Mouse (Mus musculus) liver, embryonic 14.5 days (tissue): ENCODE data around the gene Arid1b. TPM values are rescaled to one million over a fixed set of nuclear protein-coding genes. Genes with fewer than 3 reads are reported as not detected.
A peak's percentile ranks its signal among the peaks of the same experiment; 100 is the strongest.

Source experiments
- ATAC-seq: fragments of 200-750 bp; cut with Nextera tagmentation; 2 replicates; pipeline ENCODE4 v1.8.0; 2017; ENCODE audit warnings: moderate number of reproducible peaks, mild to moderate bottlenecking, moderate library complexity; ENCODE audit not compliant: insufficient read depth
- DNase-seq, 3 experiments: peaks; one replicate each; pipeline ENCODE4 v3.0.0-alpha.2; 2012 to 2013; ENCODE audit warnings: low read depth in 3 of 3, low spot score in 3 of 3
- H3K27ac ChIP-seq: fragments of 300-500 bp; sonication (generic); 2 replicates; pipeline ENCODE4 v1.5.1; 2014; ENCODE audit warnings: moderate library complexity, mild to moderate bottlenecking, control low read depth, inconsistent platforms
- H3K27me3 ChIP-seq: fragments of 300-500 bp; sonication (generic); 2 replicates; pipeline ENCODE4 v1.6.1; 2014; ENCODE audit warnings: mild to moderate bottlenecking, low read length, moderate library complexity; ENCODE audit not compliant: control insufficient read depth, insufficient read depth
- H3K36me3 ChIP-seq: fragments of 300-500 bp; sonication (generic); replicated peaks from 2 replicates; pipeline ENCODE4 v1.6.1; 2014; ENCODE audit warnings: low read depth; ENCODE audit not compliant: control insufficient read depth, insufficient read depth
- H3K4me1 ChIP-seq, 2 experiments: fragments of 200-500 bp in 1 of 2; fragments of 300-500 bp in 1 of 2; sonication (generic) in 1 of 2; replicated peaks; 2 replicates each; pipeline ENCODE4 v1.6.1; 2012 to 2014; ENCODE audit warnings: antibody characterized with exemption in 1 of 2, inconsistent platforms in 1 of 2, low read length in 1 of 2; ENCODE audit not compliant: control insufficient read depth in 2 of 2, insufficient read depth in 2 of 2
- H3K4me2 ChIP-seq: fragments of 300-500 bp; sonication (generic); 2 replicates; pipeline ENCODE4 v1.6.1; 2014; ENCODE audit warnings: low read depth, mild to moderate bottlenecking, control low read depth, moderate library complexity
- H3K4me3 ChIP-seq, 2 experiments: fragments of 200-500 bp in 1 of 2; fragments of 300-500 bp in 1 of 2; sonication (generic) in 1 of 2; 2 replicates each; pipeline ENCODE4 v1.5.1; 2012 to 2014; ENCODE audit warnings: low read depth in 2 of 2, low read length in 2 of 2, mild to moderate bottlenecking in 2 of 2, control low read depth in 1 of 2, inconsistent platforms in 1 of 2, moderate library complexity in 1 of 2; ENCODE audit not compliant: insufficient read depth in 1 of 2
- H3K9ac ChIP-seq: fragments of 300-500 bp; sonication (generic); replicated peaks from 2 replicates; pipeline ENCODE4 v1.6.1; 2014; ENCODE audit warnings: mild to moderate bottlenecking, control low read depth, moderate library complexity
- H3K9me3 ChIP-seq: fragments of 300-500 bp; sonication (generic); 2 replicates; pipeline ENCODE4 v1.6.1; 2016; ENCODE audit warnings: low read length, mixed read lengths; ENCODE audit not compliant: control insufficient read depth
- CTCF ChIP-seq: IDR thresholded peaks from 2 replicates; pipeline ENCODE4 v1.5.1; 2016; ENCODE audit warnings: antibody characterized with exemption, low read depth, control low read depth
- EP300 ChIP-seq: IDR thresholded peaks from 2 replicates; pipeline ENCODE4 v1.6.1; 2016; ENCODE audit warnings: antibody characterized with exemption, low read depth
- WGBS: fragments of 180-500 bp; shearing (Covaris S2); extraction: QIAGEN DNeasy Blood & Tissue Kit; methylation state at CpG from one replicate; pipeline ENCODE4 v1.1.7; 2014; ENCODE audit not compliant: insufficient replicate concordance; 5-methylcytosine and 5-hydroxymethylcytosine counted together
- polyA plus RNA-seq, 2 experiments: library from polyadenylated mRNA; depleted of rRNA in 1 of 2; stranded (reverse) in 1 of 2; unstranded in 1 of 2; fragments of >200 nt; fragmentation: Nextera tagmentation in 1 of 2; extraction: Ambion mirVana in 1 of 2; gene quantifications; 2 replicates each; pipeline versions ENCODE4 v1.2.1 to v1.2.3; 2012 to 2014

Gene Arid1b
- polyA plus RNA-seq, 2 experiments, result 2.6 to 3.1 TPM

GRCm38 (mm10) chr17:5097046-5097445 lies 102.9 kb downstream of the Arid1b start:
- no peak overlapping the region for H3K9ac ChIP-seq
- no peaks in the 10 kb centered on the region for H3K36me3 ChIP-seq
- WGBS, result 84% methylated on average over 4 of the region's 4 CpGs
- no peak overlapping the region for H3K4me3 ChIP-seq
- H3K27me3 ChIP-seq, result no peaks in the 10 kb centered on the region
- DNase-seq (no peak), ATAC-seq (no peak)
- TF ChIP-seq EP300, result no peak
- no peak for TF ChIP-seq CTCF
- H3K4me1 ChIP-seq, result peaks cover 55 to 77% of the 10 kb centered on the region in 2 experiments
- no peak overlapping the region for H3K27ac ChIP-seq
- no peak overlapping the region for H3K4me2 ChIP-seq
- no peaks in the 10 kb centered on the region for H3K9me3 ChIP-seq

- no peaks in the 10 kb centered on the region for H3K9me3 ChIP-seq
- peaks cover 56 to 76% of the 10 kb centered on the region in 2 experiments for H3K4me1 ChIP-seq
- ATAC-seq (no peak), DNase-seq (no peak)
- H3K4me2 ChIP-seq, result peak overlapping the region; percentile 80
- H3K36me3 ChIP-seq, result no peaks in the 10 kb centered on the region
- peak overlapping the region; percentile 70 for H3K9ac ChIP-seq
- TF ChIP-seq EP300 (no peak), CTCF (no peak)
- H3K4me3 ChIP-seq, result no peak overlapping the region
- WGBS, result 52% methylated on average over 21 of the region's 21 CpGs
- H3K27ac ChIP-seq, result peak overlapping the region; percentile 98
- H3K27me3 ChIP-seq, result no peaks in the 10 kb centered on the region
Observed at GRCm38 (mm10) chr17:5097545-5098475, 103.7 kb downstream of the Arid1b start.

DNA sequence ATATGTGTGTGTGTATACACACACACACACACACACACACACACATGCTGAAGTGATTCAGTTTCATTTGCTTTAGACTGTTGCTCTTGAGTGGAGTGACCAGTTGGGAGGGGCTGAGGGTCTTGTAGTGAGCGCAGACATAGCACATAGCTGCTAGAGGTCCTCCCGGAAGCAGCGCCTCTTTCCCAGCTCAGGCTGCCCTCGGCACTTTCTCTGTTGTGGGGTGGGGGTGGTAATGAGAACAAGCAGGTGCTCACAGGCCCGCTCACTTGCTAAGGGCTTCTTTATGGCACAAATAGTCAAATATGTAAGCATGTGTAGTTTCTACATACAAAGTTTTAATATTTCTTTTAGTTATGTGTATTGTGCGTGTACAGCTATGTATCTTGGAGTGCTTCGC lies 104.6 kb downstream of the Arid1b start:
- H3K4me3 ChIP-seq, result peak overlapping the region; percentile 27 to 31; a peak in 3 of 4 replicates

GRCm38 (mm10) chr17:5099238-5099637 lies 105.1 kb downstream of the Arid1b start:
- ATAC-seq (peak; percentile 98), DNase-seq (peak; percentile 92 to 96 (median 95))
- Histone ChIP-seq H3K36me3 (no peaks in the 10 kb centered on the region), H3K27me3 (no peaks in the 10 kb centered on the region), H3K9ac (peak overlapping the region; percentile 70), H3K4me1 (peaks cover 63 to 68% of the 10 kb centered on the region in 2 experiments), H3K4me3 (peak overlapping the region; percentile 27 to 31; a peak in 2 of 4 replicates), H3K27ac (peak overlapping the region; percentile 98), H3K4me2 (peak overlapping the region; percentile 80), H3K9me3 (no peaks in the 10 kb centered on the region)
- 3% methylated on average over 4 of the region's 4 CpGs for WGBS
- TF ChIP-seq CTCF (no peak), EP300 (peak; percentile 100)

More for the DNA sequence above, 104.6 kb downstream of the Arid1b start:
- 19% methylated on average over 7 of the region's 7 CpGs for WGBS
- peak overlapping the region; percentile 80 for H3K4me2 ChIP-seq
- ATAC-seq (peak; percentile 62), DNase-seq (no peak)
- peak overlapping the region; percentile 98 for H3K27ac ChIP-seq
- TF ChIP-seq CTCF (peak; percentile 17; the same call in 1 of the 2 replicates), EP300 (no peak)
- H3K4me1 ChIP-seq, result peaks cover 60 to 68% of the 10 kb centered on the region in 2 experiments
- peak overlapping the region; percentile 70 for H3K9ac ChIP-seq
- H3K36me3 ChIP-seq, result no peaks in the 10 kb centered on the region
- no peaks in the 10 kb centered on the region for H3K27me3 ChIP-seq
- H3K9me3 ChIP-seq, result no peaks in the 10 kb centered on the region

DNA sequence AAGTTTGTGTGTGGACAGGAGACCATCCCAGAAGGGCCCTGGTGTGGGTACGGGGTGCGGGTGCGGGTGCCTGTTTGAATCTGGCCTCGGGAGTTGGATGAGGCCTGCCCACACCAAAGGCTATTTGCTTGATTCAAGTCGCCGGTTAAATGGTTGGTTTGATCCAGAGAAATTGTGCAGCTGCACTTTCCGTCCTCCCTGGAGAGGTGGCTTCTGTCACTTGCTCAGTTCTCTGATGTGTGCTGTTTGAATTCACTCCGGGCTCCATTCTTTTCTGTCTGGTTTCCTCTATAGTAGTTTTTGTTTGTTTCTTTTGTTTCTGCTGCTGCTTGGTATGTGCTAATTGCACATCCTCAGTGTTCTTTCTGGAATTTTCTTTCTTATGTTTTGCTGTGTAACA lies 107.0 kb downstream of the Arid1b start:
- Histone ChIP-seq H3K27me3 (no peaks in the 10 kb centered on the region), H3K4me2 (no peak overlapping the region), H3K27ac (peak overlapping the region; percentile 24), H3K4me3 (no peak overlapping the region), H3K36me3 (no peaks in the 10 kb centered on the region), H3K9me3 (no peaks in the 10 kb centered on the region), H3K9ac (no peak overlapping the region), H3K4me1 (peaks cover 56 to 65% of the 10 kb centered on the region in 2 experiments)
- no peak for ATAC-seq
- TF ChIP-seq CTCF (no peak), EP300 (no peak)
- no peak for DNase-seq
- 88% methylated on average over 8 of the region's 8 CpGs for WGBS
